Mouse (Mus musculus) embryo, embryonic 9.5 days (tissue): ENCODE measurements around the gene Synj1.

ENCODE experiments used
- DNase-seq: peaks from one replicate; pipeline ENCODE4 v3.0.0-alpha.2; 2017; ENCODE audit errors: extremely low spot score

Gene Synj1

GRCm38 (mm10) chr16:91010581-91011020 lies 507 bp downstream of the Synj1 start:
- DNase-seq = no peak

- DNase-seq = peak; percentile 8
Measured at GRCm38 (mm10) chr16:91009942-91010529, 1.1 kb downstream of the Synj1 start.

- DNase-seq = no peak
Measured at GRCm38 (mm10) chr16:91004915-91005538, 6.1 kb downstream of the Synj1 start.

GRCm38 (mm10) chr16:91001098-91001497 lies 10.0 kb downstream of the Synj1 start:
- no peak for DNase-seq

GRCm38 (mm10) chr16:90999827-91000226 lies 11.3 kb downstream of the Synj1 start:
- DNase-seq = no peak

GRCm38 (mm10) chr16:90997822-90998221 lies 13.3 kb downstream of the Synj1 start:
- DNase-seq = no peak

GRCm38 (mm10) chr16:90996327-90997243 lies 14.5 kb downstream of the Synj1 start:
- DNase-seq = no peak

- DNase-seq = no peak
Measured at GRCm38 (mm10) chr16:90995498-90995897, 15.6 kb downstream of the Synj1 start.

GRCm38 (mm10) chr16:90995023-90995422 lies 16.1 kb downstream of the Synj1 start:
- no peak for DNase-seq

- no peak for DNase-seq
Measured at GRCm38 (mm10) chr16:90989162-90989561, 21.9 kb downstream of the Synj1 start.

- no peak for DNase-seq
Measured at GRCm38 (mm10) chr16:90988665-90989064, 22.4 kb downstream of the Synj1 start.

GRCm38 (mm10) chr16:90988039-90988438 lies 23.1 kb downstream of the Synj1 start:
- DNase-seq = no peak

- DNase-seq = no peak
Measured at GRCm38 (mm10) chr16:90971004-90971403, 40.1 kb downstream of the Synj1 start.

GRCm38 (mm10) chr16:90966241-90966640 lies 44.9 kb downstream of the Synj1 start:
- DNase-seq = no peak

GRCm38 (mm10) chr16:90964302-90964701 lies 46.8 kb downstream of the Synj1 start:
- DNase-seq = no peak

GRCm38 (mm10) chr16:90963866-90964265 lies 47.2 kb downstream of the Synj1 start:
- DNase-seq = no peak

- no peak for DNase-seq
Measured at GRCm38 (mm10) chr16:90963231-90963630, 47.9 kb downstream of the Synj1 start.

- DNase-seq = no peak
Measured at GRCm38 (mm10) chr16:90958301-90959085, 52.6 kb downstream of the Synj1 start.

- no peak for DNase-seq
Measured at GRCm38 (mm10) chr16:90955494-90955893, 55.6 kb downstream of the Synj1 start.

- no peak for DNase-seq
Measured at GRCm38 (mm10) chr16:90953770-90954169, 57.3 kb downstream of the Synj1 start.

GRCm38 (mm10) chr16:90953147-90953546 lies 58.0 kb downstream of the Synj1 start:
- DNase-seq = no peak
